Mouse (Mus musculus) urinary bladder, postnatal 4 days (tissue): Measurements from ENCODE around the gene Abcc10.

Source experiments
- DNase-seq, 2 experiments: peaks; one replicate each; pipeline ENCODE4 v3.0.0; 2021 to 2022; ENCODE audit warnings: low spot score in 2 of 2

The Abcc10 gene

GRCm38 (mm10) chr17:46285407-46285806, 42.7 kb downstream of the Abcc10 start:
- no peak for DNase-seq

GRCm38 (mm10) chr17:46284653-46285052, 43.5 kb downstream of the Abcc10 start:
- DNase-seq: no peak

- DNase-seq: no peak
These were observed 44.2 kb downstream of the Abcc10 start for GRCm38 (mm10) chr17:46283911-46284310.

- no peak for DNase-seq
These were observed 45.0 kb downstream of the Abcc10 start for GRCm38 (mm10) chr17:46283140-46283539.

- DNase-seq: peak; percentile 88
These were observed 45.5 kb downstream of the Abcc10 start, which contains the start of gene Tjap1 for GRCm38 (mm10) chr17:46282483-46283123. Tjap1 (minus strand) TSS chr17:46283026.

- no peak for DNase-seq
These were observed 50.0 kb downstream of the Abcc10 start for GRCm38 (mm10) chr17:46278011-46278765.

GRCm38 (mm10) chr17:46277586-46277985, 50.6 kb downstream of the Abcc10 start:
- no peak for DNase-seq

GRCm38 (mm10) chr17:46275506-46275905, 52.6 kb downstream of the Abcc10 start:
- no peak for DNase-seq

GRCm38 (mm10) chr17:46275034-46275433, 53.1 kb downstream of the Abcc10 start:
- no peak for DNase-seq

- DNase-seq: no peak
These were observed 53.7 kb downstream of the Abcc10 start for GRCm38 (mm10) chr17:46274465-46274864.

- DNase-seq: no peak
These were observed 54.3 kb downstream of the Abcc10 start for GRCm38 (mm10) chr17:46273803-46274236.

GRCm38 (mm10) chr17:46272675-46273074, 55.5 kb downstream of the Abcc10 start:
- DNase-seq: no peak

- DNase-seq: no peak
These were observed 56.1 kb downstream of the Abcc10 start for GRCm38 (mm10) chr17:46272058-46272457.

- DNase-seq: no peak
These were observed 58.2 kb downstream of the Abcc10 start for GRCm38 (mm10) chr17:46269771-46270534.

- DNase-seq: no peak
These were observed 60.0 kb downstream of the Abcc10 start for GRCm38 (mm10) chr17:46268026-46268720.

GRCm38 (mm10) chr17:46267511-46267910, 60.6 kb downstream of the Abcc10 start:
- no peak for DNase-seq

- no peak for DNase-seq
These were observed 61.2 kb downstream of the Abcc10 start for GRCm38 (mm10) chr17:46266986-46267385.

- DNase-seq: peak; percentile 80
These were observed 62.1 kb downstream of the Abcc10 start for GRCm38 (mm10) chr17:46265918-46266618.

GRCm38 (mm10) chr17:46265502-46265901, 62.6 kb downstream of the Abcc10 start:
- DNase-seq: no peak

- no peak for DNase-seq
These were observed 65.9 kb downstream of the Abcc10 start for GRCm38 (mm10) chr17:46262201-46262694.

GRCm38 (mm10) chr17:46259675-46260074, 68.5 kb downstream of the Abcc10 start:
- no peak for DNase-seq
